Mouse (Mus musculus) thymus, postnatal 36 days (tissue): Measurements from ENCODE around the gene 1700008O03Rik.

Source experiments
- DNase-seq, 2 experiments: peaks; one replicate each; pipeline ENCODE4 v3.0.0; 2022; ENCODE audit warnings: mixed read lengths in 2 of 2

The 1700008O03Rik gene

DNA sequence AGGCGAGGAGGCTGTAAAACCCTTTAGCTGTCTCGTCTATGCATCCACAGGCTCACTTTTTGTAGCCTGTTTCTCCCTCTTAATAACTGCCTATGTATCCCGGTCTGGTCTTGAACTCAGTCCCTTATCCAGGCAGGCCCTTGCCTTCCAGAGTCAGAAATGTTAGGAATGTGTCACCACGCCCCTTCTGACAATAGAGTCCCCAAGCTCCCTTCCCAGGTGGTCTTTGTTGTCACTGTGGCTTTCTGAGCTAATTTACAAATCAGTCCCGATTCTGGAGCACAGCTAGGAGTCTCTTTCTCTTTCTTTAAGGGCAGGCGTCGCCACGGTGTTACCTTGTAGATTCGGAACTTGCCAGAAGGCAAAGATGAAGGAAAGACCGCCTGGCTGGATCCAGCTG is 10.4 kb downstream of the 1700008O03Rik start:
- no peak for DNase-seq

DNA sequence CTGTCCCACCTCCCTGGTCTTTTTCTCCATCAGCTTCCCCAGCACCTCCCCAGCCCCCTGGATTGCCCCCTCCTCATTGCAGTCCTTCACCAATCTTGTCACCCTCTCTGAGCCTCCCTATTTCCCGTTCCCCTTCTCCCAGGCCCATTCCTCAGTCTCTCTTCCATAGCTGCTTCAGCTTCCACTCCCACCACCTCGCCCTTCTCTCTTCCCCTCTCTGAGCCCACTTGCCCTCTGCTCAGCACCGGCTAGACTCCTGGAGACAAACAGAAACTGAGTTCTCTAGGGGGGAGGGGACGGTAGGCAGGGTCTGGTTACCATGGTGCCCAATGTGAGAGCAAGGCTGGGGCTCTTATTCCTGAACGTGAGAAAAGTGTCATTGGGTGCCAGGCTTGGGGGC is 10.9 kb downstream of the 1700008O03Rik start:
- peak in 1 of 2 experiments; percentile 23 for DNase-seq

DNA sequence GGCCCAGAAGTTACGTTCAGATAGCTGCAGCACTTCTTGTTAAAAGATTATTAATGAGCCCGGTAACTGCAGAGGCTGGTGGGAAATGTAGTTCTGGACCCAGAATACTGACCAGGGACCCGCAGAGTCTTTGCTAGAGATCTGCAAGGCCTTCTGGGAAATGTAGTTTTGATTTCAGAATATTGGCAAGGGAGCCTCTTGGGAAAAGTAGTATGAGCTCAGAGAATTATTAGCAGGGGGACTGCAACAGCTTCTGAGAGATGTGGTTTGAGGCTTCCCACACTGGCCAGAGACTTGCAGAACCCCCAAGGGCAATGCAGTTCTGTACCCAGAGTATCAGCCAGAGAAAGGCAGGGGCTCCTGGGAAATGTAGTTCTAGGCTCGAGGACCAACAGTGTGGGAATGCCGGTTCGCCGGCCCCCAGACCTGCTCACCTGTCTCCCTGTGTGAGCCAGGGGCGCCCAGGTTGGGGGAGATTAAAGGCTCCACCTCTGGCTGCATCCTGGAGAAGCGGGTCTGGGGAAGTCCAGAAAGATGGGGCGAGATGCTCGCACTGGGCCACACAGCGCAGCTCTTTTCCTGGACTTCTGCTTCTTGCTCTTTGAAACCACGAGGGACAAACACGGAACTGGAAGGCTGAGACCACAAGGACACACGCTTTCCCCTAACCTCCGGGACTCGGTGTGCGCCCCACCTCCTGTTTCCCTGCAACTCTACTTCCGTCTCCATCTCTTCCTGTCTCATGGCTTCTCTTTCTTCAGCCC is 11.5 kb downstream of the 1700008O03Rik start:
- peak; percentile 63 for DNase-seq

DNA sequence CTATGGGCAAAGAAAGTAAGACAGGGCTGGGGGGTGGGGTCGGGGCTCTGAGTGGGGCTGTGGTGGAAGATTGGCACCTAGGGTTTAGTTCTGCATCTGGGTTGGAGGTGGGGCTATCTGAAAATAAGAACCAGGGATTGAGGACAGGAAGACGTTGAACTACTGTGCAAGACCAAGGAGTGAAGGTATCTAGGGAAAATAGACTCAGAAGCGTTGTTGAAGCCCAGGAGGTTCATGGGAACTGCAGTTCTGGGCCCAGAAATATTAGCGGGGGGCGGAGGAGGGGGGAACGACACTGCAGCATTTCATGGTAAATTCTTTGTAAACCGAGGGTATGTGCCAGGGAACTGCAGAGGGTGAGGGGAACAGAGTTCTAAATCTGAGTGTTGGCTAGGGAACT is 12.2 kb downstream of the 1700008O03Rik start:
- no peak for DNase-seq

DNA sequence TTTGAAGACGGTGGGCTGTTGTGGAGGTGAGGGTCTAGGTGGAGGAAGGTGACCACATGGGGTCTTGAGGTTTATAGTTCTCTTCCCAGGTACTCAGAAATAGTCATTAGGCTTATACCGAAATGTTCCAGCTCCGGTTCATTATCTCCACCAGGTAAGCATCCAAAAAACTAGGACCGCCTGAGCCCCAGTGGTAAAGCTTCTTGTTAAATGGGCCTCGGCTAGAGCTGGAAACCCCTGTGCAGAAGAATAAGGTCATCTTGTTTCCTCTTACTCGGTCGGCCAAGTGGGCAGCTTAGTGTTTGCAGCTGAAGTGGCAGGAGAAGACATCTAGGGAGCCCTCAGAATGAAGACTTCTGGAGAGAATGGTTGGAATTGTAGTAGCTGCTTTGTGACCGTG is 12.9 kb downstream of the 1700008O03Rik start:
- DNase-seq: no peak

DNA sequence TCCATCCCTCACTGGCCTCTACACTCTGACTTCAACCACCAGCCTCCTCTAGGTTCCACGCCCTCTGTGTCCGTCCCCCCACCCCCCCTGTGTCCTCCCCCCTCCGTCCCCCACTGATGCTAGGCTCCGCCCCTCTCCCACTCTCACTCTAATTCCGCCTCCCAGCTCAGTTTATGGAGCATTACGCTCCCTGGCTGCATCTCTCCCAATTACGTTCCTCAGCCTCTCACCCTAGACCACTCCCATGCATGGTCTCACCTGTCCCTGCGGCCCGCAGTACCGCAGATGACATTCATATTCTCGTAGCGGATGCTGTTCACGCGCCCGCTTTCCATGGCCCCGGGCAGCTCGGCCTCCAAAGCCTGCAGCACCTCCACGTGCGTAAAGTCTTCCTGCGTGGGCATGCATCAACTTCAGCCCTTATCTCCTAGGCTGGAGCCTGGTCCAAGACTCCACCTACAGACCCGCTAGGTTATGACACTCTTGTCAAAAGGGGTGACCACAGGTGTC is 24.8 kb downstream of the 1700008O03Rik start:
- no peak for DNase-seq

DNA sequence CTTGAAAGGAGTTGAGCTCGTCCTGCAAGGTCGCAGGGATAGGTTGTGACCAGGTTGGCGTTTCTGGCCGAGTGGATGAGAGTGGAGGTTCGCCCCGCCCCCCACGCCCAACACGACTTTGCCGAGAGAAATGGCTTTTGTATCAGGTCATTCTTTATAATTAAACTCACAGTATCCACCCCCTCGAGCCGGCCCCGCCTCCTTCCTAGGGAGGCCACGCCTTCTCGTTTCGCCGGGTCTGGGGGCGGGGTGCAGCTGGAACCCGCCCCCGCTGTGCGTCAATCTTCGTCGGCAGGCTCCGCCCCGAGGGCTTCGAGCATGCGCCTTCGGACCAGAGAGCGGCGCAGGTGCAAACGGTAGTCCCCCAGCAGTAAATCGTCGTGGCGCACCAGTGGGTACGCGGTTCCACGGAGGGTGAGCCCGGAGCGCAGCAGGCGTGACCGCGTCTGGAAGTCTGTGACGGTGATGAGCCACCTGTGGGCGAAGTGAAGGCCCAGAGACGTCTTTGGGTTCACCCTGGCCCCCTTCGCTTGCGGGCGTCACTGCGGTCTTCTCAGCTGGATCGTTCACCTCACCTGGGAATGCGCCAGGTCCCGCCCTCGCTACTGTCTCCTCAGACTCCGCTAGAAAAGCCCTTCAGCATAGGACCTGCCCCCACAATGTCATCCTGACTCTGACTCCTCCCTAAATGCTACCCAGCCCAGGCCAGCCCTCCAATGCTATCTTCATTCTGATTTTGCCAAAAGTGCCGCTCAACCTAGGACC is 25.5 kb downstream of the 1700008O03Rik start:
- DNase-seq: peak; percentile 87 to 88

DNA sequence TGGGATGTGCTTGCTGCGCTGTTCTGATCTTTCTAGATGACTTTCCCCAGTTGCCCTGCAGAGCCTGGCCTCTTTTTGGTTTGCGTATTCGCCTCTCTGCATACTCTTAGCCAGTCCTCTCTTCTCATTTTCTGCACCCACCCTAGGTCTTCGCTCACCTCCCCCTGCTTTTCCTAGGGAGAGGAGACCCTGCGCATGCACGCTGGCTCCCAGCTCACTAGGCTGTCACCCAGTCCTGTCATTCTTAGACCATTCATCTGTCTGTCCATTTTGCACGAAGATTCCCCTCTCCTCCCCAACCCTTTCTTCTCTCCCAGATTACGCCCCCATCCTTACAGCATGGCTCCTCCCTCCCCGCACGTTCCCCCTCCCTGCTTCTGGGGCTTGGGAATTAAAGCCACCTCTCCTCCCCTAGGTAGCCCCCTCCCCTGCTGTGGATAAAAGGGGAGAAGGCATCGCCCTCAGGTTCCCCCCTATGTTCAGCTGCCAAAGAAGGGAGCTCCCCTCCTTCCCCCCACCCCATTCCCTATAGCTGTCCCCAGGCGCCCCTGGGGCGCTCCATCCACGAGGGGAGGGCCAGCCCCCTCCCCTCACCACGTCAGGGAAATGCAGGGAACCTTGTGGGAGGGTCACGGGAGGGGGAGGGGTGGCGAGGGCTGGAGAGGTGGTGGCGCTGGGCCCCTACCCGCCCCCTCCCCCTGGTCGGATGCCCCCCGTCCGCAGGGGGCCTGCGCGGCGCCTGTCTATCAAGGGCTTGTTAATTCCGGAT is 26.6 kb downstream of the 1700008O03Rik start:
- DNase-seq: peak in 1 of 2 experiments; percentile 30

DNA sequence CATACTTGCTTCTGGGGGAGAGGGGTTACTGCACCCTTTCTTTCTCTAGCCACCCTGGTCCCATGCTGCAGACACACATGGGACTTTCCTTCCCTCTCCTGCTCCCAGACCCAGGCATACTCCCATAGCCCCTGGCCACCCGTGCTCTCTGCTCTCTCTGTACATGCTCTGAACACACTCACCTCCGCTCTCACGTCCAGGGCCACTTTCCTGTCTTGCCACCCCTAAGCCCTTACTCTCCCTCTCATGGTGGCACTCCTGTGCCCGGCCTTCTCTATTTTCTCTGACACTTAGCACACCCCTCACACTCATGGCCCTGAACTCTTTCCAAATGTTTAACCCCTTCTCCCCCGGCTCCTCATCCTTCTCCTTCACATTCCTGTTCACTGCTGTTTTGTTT is 27.6 kb downstream of the 1700008O03Rik start:
- no peak for DNase-seq

DNA sequence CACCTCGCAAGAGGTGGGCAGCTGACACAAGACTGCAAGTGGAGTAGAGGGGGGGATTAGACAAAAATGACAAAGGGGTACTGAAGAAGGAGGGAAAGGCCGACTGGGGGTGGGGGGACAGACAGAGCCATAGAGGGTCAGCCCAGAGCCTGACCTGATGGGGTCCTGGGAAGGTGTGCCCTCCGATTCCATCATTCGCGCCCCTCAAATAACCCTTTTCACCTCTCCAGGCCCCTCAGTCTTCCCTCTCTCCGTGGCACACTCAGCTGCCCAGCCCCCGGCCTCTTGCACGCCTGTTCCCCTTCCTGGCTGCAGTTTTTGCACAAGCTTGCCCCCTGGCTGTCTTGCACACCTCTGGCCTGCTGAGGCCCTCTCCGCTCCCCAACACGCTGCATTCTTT is 28.1 kb downstream of the 1700008O03Rik start:
- DNase-seq: no peak

DNA sequence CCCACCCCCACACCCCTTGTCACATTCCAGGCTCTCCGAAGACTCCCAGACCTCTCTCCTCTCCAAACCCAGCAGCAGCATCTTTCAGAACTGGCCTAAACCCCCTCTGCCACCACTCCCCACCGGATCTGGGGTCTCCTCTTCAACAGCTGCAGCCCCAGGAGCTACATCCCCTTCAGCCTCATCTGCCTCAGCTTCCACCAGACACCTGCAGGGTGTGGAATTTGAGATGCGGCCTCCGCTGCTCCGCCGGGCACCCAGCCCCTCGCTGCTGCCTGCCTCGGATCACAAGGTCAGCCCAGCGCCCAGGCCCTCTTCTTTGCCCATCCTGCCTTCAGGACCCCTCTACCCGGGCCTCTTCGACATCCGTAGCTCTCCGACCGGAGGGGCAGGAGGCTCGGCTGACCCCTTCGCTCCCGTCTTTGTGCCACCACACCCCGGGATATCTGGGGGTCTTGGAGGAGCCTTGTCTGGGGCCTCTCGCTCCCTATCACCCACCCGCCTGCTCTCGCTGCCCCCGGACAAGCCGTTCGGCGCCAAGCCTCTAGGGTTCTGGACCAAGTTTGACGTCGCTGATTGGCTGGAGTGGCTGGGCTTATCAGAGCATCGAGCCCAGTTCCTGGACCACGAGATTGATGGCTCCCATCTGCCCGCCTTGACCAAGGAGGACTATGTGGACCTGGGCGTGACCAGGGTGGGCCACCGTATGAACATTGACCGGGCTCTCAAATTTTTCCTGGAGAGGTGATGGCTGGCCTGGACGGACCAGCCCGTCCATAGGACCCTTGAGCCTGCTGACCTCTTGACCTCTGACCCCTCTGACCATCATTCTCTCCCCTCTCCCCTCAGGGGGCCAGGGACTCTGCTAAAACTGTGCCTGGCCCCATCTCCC is 28.8 kb downstream of the 1700008O03Rik start:
- no peak for DNase-seq

DNA sequence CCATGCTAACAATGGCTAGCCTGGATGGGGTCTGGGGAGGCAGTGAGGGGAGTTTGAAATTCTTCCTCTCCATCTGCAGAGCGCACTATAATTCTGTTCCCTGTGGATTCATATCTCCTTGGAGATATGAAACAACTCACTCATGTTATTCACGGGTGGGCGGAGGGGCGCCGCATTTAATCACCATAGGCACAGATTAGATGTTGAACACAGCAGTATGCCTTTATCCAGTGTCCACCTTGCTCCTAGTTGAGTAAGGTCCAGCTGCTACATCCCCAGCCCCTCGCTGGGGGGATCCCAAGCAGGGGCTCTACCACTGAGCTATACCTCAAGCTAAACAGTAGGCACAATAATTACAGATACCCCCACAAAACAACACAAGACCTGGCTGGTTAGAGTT is 30.2 kb downstream of the 1700008O03Rik start:
- DNase-seq: no peak

DNA sequence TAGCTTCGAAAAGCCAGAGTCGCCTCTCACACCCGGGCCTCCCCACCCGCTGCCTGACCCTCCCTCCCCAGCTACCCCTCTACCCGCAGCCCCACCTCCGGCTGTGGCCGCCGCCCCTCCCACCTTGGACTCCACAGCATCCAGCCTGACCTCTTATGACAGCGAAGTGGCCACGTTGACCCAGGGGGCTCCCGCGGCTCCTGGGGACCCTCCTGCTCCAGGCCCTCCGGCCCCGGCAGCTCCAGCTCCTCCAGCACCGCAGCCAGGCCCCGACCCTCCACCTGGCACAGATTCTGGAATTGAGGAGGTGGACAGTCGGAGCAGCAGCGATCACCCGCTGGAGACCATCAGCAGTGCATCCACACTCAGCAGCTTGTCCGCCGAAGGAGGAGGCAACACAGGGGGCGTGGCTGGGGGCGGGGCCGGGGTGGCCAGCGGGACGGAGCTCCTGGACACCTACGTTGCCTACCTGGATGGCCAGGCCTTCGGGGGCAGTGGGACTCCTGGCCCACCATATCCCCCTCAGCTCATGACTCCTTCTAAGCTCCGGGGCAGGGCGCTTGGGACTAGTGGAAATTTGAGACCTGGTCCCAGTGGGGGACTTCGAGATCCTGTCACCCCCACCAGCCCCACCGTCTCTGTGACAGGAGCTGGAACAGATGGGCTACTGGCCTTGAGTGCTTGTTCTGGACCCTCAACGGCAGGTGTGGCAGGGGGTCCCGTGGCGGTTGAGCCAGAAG is 31.8 kb downstream of the 1700008O03Rik start:
- no peak for DNase-seq

DNA sequence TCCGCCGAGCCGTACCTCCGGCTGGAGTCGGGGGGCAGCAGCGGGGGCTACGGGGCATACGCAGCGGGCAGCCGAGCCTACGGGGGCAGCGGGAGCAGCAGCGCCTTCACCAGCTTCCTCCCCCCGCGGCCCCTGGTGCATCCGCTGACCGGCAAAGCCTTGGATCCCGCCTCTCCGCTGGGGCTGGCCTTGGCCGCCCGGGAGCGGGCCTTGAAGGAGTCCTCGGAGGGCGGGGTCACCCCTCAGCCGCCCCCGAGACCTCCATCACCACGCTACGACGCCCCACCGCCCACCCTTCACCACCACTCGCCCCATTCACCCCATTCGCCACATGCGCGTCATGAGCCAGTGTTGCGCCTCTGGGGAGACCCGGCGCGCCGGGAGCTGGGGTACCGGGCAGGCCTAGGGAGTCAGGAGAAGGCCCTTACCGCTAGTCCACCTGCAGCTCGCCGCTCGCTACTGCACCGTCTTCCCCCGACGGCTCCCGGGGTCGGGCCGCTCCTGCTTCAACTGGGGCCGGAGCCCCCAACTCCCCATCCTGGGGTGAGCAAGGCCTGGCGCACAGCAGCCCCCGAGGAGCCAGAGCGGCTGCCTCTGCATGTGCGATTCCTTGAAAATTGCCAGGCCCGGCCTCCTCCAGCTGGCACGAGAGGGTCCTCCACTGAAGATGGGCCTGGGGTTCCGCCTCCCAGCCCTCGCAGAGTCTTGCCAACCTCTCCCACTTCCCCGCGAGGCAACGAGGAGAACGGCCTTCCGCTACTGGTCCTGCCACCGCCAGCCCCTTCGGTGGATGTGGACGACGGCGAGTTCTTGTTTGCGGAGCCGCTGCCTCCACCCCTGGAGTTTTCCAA is 32.6 kb downstream of the 1700008O03Rik start:
- no peak for DNase-seq

DNA sequence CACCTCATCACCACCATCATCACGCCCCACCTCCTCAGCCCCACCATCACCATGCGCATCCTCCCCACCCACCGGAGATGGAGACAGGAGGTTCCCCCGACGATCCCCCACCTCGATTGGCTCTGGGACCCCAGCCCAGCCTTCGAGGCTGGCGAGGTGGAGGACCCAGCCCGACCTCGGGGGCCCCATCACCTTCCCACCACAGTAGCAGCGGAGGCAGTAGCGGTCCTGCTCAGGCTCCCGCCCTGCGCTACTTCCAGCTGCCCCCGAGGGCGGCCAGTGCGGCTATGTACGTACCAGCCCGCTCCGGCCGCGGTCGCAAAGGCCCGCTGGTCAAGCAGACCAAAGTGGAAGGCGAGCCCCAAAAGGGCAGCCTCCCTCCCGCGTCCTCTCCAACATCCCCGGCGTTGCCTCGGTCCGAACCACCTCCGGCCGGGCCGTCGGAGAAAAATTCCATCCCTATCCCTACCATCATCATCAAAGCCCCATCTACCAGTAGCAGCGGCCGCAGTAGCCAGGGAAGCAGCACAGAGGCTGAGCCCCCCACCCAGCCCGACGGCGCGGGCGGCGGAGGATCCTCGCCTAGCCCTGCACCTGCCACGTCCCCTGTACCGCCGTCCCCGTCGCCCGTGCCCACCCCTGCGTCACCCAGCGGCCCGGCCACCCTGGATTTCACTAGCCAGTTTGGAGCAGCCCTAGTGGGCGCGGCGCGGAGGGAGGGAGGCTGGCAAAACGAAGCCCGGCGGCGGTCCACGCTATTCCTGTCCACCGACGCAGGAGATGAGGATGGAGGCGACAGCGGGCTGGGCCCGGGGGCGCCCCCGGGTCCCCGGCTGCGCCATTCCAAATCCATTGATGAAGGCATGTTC is 33.5 kb downstream of the 1700008O03Rik start:
- no peak for DNase-seq

DNA sequence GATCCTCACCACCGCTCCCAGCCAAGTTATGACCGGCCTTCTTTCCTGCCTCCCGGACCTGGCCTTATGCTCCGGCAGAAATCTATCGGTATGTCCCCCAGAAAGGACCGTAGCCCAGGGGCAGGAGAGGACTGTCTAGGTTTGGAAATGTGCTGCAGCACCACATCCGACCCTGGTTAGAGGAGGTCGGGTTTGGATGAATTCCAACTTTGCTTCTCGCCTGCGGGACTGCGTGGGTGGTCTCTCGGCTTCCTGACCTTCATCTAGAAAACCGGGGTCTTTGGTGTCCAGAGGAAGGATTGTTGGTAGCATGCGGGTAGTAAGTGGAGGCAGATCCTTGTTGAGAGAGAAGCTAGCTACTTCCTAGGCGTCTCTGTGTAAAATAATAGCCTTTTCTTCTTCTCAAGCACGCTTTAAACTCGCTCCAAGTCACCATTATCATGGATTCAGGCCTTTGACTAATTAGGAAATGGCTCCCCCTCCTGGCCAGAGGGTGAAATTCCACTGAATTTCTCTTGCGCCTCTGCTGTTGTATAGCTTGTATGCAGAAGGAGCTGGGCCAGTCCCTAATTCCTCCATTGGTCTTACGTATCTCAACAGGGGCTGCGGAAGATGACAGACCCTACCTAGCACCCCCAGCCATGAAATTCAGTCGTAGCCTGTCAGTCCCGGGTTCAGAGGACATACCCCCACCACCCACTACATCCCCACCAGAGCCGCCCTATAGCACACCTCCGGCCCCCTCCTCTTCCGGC is 34.5 kb downstream of the 1700008O03Rik start:
- peak; percentile 49 to 60 for DNase-seq

DNA sequence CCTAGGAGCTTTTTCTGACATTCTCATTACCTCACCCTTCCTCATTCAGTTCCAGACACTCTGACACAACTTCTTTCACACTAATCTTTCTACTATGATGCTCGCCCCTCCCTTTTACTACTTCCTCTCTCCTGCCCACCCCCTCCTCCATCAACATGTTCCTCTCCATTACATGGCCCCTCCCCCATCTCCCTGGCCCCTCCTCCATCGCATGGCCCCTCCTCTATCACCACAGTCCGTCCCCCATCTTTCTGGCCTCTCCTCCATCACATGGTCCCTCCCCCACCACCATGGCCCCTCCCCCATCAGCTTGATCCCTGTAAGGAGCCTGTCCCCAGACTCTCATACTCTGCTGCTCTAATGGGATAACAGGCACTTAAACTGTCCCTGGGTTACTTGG is 36.6 kb downstream of the 1700008O03Rik start:
- no peak for DNase-seq

DNA sequence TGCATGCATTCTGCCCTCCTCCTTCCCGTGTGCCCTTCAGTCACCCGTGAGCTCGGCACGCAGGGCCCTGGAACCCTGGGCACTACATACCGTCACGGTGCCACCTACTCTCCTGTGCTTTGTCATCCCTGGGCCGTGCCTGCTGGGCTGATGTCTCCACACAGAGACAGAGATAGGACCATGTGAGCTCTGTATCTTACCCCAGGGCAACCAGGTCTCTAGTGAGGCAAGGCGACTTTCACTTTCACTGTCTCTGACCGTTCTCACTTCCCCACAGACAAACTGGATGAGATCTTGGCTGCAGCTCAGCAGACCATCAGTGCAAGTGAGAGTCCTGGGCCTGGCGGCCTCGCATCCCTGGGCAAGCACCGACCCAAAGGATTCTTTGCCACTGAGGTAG is 41.0 kb downstream of the 1700008O03Rik start:
- no peak for DNase-seq
